Mouse (Mus musculus) erythroblast, embryonic 14.5 days (primary cell): ENCODE results near the gene Gm4707.

Source experiments
- GATA1 ChIP-seq: IDR thresholded peaks from 2 replicates; pipeline ENCODE4 v1.6.1; 2012; ENCODE audit warnings: low read length, inconsistent platforms, mixed read lengths
- TAL1 ChIP-seq: IDR thresholded peaks from 3 replicates; pipeline ENCODE4 v1.6.1; 2012; ENCODE audit warnings: low read length, inconsistent platforms, mixed read lengths

- no peak for TF ChIP-seq GATA1
- no peak for TF ChIP-seq TAL1
Measured at GRCm38 (mm10) chr17:71417008-71417407, 42.7 kb downstream of the Gm4707 start.
